Mouse (Mus musculus): ENCODE results near the gene Map3k19. TPM values are rescaled to one million over a fixed set of nuclear protein-coding genes. Genes with fewer than 3 reads are reported as not detected.
A peak's percentile ranks its signal among the peaks of the same experiment; 100 is the strongest.

Map3k19 gene
- polyA plus RNA-seq, 1 experiment from 2014 or later: 0.20 TPM

DNA sequence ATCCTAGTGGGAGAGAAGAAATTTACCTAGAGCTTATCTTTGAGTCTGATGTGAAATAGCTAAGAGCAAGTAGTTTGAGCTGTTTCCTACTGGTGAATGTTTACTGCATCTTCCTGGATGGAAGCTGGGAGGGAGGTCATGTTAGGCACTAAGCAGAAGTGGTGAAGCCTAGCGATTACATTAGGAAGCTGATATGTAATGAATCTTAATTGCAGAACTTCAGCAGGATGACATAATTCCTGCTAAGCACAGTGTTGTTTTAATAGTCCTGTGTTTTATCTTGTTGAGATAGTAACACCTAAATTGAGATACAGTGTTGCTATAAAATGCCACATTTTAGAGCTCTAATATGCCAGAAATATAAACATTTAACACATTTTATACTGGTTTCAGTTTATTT is 68.9 kb downstream of the Map3k19 start:
- no peak for ATAC-seq
- Histone ChIP-seq H3K4me1 (replicated peaks; ENCODE audit: control insufficient read depth, insufficient read depth, low read length) (peaks cover 14% of the 10 kb centered on the region), H3K4me3 (replicated peaks; ENCODE audit: low read length) (no peak overlapping the region), H3K27me3 (replicated peaks; ENCODE audit: control insufficient read depth, insufficient read depth, low read length) (no peaks in the 10 kb centered on the region), H3K9me3 (ENCODE audit: control insufficient read depth, low read length) (no peaks in the 10 kb centered on the region), H3K9ac (replicated peaks; ENCODE audit: low read depth, low read length) (no peak overlapping the region), H3K4me2 (ENCODE audit: low read length) (no peak overlapping the region), H3K27ac (ENCODE audit: low read length) (no peak overlapping the region), H3K36me3 (ENCODE audit: control insufficient read depth, insufficient read depth) (no peaks in the 10 kb centered on the region)
- WGBS: 71% methylated on average over 1 of the region's 1 CpGs

GRCm38 (mm10) chr1:127783862-127784261 is 71.0 kb downstream of the Map3k19 start:
- Histone ChIP-seq H3K9me3 (ENCODE audit: control insufficient read depth, low read length) (no peaks in the 10 kb centered on the region), H3K36me3 (ENCODE audit: control insufficient read depth, insufficient read depth) (no peaks in the 10 kb centered on the region), H3K4me3 (replicated peaks; ENCODE audit: low read length) (no peak overlapping the region), H3K4me1 (replicated peaks; ENCODE audit: control insufficient read depth, insufficient read depth, low read length) (peaks cover 23% of the 10 kb centered on the region), H3K27me3 (replicated peaks; ENCODE audit: control insufficient read depth, insufficient read depth, low read length) (no peaks in the 10 kb centered on the region), H3K27ac (ENCODE audit: low read length) (no peak overlapping the region), H3K9ac (replicated peaks; ENCODE audit: low read depth, low read length) (no peak overlapping the region), H3K4me2 (ENCODE audit: low read length) (no peak overlapping the region)
- ATAC-seq: no peak

DNA sequence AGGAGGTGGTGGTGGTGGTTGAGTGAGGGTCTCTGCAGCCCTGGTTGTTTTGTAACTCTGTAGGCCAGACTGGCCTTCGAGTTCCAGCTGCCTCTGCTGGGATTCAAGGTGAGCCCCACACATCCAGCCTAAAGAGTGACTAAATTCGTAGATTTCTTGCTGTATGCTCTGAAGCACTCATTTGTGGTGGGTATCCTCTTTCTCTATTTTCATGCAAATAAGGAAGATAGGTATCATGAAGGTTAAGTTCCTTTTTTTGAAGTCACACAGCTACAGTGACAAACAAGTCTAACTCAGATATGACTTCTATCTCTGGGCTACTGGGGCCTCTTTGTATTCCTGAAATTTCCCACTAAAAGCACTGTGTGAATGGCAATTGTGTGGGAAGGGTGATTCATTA is 74.0 kb downstream of the Map3k19 start:
- Histone ChIP-seq H3K9ac (replicated peaks; ENCODE audit: low read depth, low read length) (no peak overlapping the region), H3K4me2 (ENCODE audit: low read length) (no peak overlapping the region), H3K27ac (ENCODE audit: low read length) (no peak overlapping the region), H3K9me3 (ENCODE audit: control insufficient read depth, low read length) (no peaks in the 10 kb centered on the region), H3K4me1 (replicated peaks; ENCODE audit: control insufficient read depth, insufficient read depth, low read length) (peaks cover 29% of the 10 kb centered on the region), H3K27me3 (replicated peaks; ENCODE audit: control insufficient read depth, insufficient read depth, low read length) (no peaks in the 10 kb centered on the region), H3K4me3 (replicated peaks; ENCODE audit: low read length) (no peak overlapping the region), H3K36me3 (ENCODE audit: control insufficient read depth, insufficient read depth) (no peaks in the 10 kb centered on the region)
- WGBS: 71% methylated on average over 2 of the region's 2 CpGs
- no peak for ATAC-seq

GRCm38 (mm10) chr1:127780142-127780541 is 74.7 kb downstream of the Map3k19 start:
- no peak for ATAC-seq
- no peak overlapping the region for H3K9ac ChIP-seq (replicated peaks; ENCODE audit: low read depth, low read length)
- H3K4me1 ChIP-seq (replicated peaks; ENCODE audit: control insufficient read depth, insufficient read depth, low read length): peaks cover 32% of the 10 kb centered on the region
- H3K36me3 ChIP-seq (ENCODE audit: control insufficient read depth, insufficient read depth): no peaks in the 10 kb centered on the region
- no peaks in the 10 kb centered on the region for H3K9me3 ChIP-seq (ENCODE audit: control insufficient read depth, low read length)
- no peak overlapping the region for H3K4me2 ChIP-seq (ENCODE audit: low read length)
- no peak overlapping the region for H3K27ac ChIP-seq (ENCODE audit: low read length)
- H3K27me3 ChIP-seq (replicated peaks; ENCODE audit: control insufficient read depth, insufficient read depth, low read length): no peaks in the 10 kb centered on the region
- no peak overlapping the region for H3K4me3 ChIP-seq (replicated peaks; ENCODE audit: low read length)
- 8% methylated on average over 3 of the region's 3 CpGs for WGBS

DNA sequence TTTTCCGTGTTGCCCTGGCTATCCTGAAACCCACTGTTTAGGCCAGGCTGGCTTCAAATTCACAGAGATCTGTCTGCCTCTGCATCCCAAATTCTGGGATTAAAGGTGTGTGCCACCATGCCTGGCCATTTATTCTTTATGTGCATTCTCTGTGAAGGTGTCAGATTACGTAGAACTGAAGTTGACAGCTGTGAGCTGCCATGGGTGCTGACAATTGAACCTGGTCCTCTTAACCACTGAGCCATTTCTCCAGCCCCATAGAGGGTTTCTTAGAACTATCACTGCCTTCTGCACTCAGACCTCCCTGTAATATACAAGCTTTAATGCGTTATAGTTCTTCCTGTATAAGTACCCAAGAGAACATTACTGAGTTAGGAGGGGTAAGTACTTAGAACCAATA is 76.2 kb downstream of the Map3k19 start:
- Histone ChIP-seq H3K9ac (replicated peaks; ENCODE audit: low read depth, low read length) (no peak overlapping the region), H3K4me2 (ENCODE audit: low read length) (no peak overlapping the region), H3K4me1 (replicated peaks; ENCODE audit: control insufficient read depth, insufficient read depth, low read length) (peaks cover 28% of the 10 kb centered on the region), H3K9me3 (ENCODE audit: control insufficient read depth, low read length) (no peaks in the 10 kb centered on the region), H3K27ac (ENCODE audit: low read length) (no peak overlapping the region), H3K27me3 (replicated peaks; ENCODE audit: control insufficient read depth, insufficient read depth, low read length) (no peaks in the 10 kb centered on the region), H3K36me3 (ENCODE audit: control insufficient read depth, insufficient read depth) (no peaks in the 10 kb centered on the region), H3K4me3 (replicated peaks; ENCODE audit: low read length) (no peak overlapping the region)
- no peak for ATAC-seq
- 90% methylated on average over 3 of the region's 3 CpGs for WGBS

DNA sequence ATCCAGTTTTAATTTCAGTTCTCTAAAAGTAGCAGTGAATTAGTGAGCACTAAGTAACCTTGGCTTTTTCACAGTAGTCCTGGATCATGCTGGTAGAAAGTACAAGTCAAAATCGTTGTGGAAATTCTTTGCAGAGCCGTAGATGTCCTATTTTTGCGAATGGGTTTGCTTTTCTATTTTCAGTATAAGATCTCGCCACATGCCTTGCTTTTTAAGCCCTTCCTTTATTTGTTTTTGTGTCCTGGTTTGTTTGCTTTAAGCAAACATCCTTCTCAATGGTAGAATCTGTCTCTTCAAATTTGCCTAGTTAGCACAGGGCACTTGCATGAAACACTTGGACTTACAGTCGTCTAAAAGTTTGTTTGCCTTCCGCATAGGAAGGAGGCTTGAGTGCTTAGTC is 78.6 kb downstream of the Map3k19 start:
- 77% methylated on average over 6 of the region's 6 CpGs for WGBS
- Histone ChIP-seq H3K4me1 (replicated peaks; ENCODE audit: control insufficient read depth, insufficient read depth, low read length) (peaks cover 25% of the 10 kb centered on the region), H3K4me2 (ENCODE audit: low read length) (peak overlapping the region; percentile 36), H3K27me3 (replicated peaks; ENCODE audit: control insufficient read depth, insufficient read depth, low read length) (no peaks in the 10 kb centered on the region), H3K36me3 (ENCODE audit: control insufficient read depth, insufficient read depth) (no peaks in the 10 kb centered on the region), H3K9me3 (ENCODE audit: control insufficient read depth, low read length) (no peaks in the 10 kb centered on the region), H3K9ac (replicated peaks; ENCODE audit: low read depth, low read length) (no peak overlapping the region), H3K4me3 (replicated peaks; ENCODE audit: low read length) (no peak overlapping the region), H3K27ac (ENCODE audit: low read length) (no peak overlapping the region)
- ATAC-seq: no peak

GRCm38 (mm10) chr1:127775206-127775720 is 79.6 kb downstream of the Map3k19 start:
- no peaks in the 10 kb centered on the region for H3K27me3 ChIP-seq (replicated peaks; ENCODE audit: control insufficient read depth, insufficient read depth, low read length)
- peak overlapping the region; percentile 41; the same call in 1 of the 2 replicates for H3K9ac ChIP-seq (replicated peaks; ENCODE audit: low read depth, low read length)
- H3K27ac ChIP-seq (ENCODE audit: low read length): no peak overlapping the region
- no peaks in the 10 kb centered on the region for H3K36me3 ChIP-seq (ENCODE audit: control insufficient read depth, insufficient read depth)
- peaks cover 19% of the 10 kb centered on the region for H3K4me1 ChIP-seq (replicated peaks; ENCODE audit: control insufficient read depth, insufficient read depth, low read length)
- peak overlapping the region; percentile 62 for H3K4me2 ChIP-seq (ENCODE audit: low read length)
- peak overlapping the region; percentile 57 for H3K4me3 ChIP-seq (replicated peaks; ENCODE audit: low read length)
- H3K9me3 ChIP-seq (ENCODE audit: control insufficient read depth, low read length): no peaks in the 10 kb centered on the region
- 7% methylated on average over 10 of the region's 10 CpGs for WGBS
- no peak for ATAC-seq

- H3K27me3 ChIP-seq (replicated peaks; ENCODE audit: control insufficient read depth, insufficient read depth, low read length): no peaks in the 10 kb centered on the region
- H3K9me3 ChIP-seq (ENCODE audit: control insufficient read depth, low read length): no peaks in the 10 kb centered on the region
- H3K4me1 ChIP-seq (replicated peaks; ENCODE audit: control insufficient read depth, insufficient read depth, low read length): peaks cover 16% of the 10 kb centered on the region
- H3K36me3 ChIP-seq (ENCODE audit: control insufficient read depth, insufficient read depth): no peaks in the 10 kb centered on the region
- peak overlapping the region; percentile 57 for H3K4me3 ChIP-seq (replicated peaks; ENCODE audit: low read length)
- H3K9ac ChIP-seq (replicated peaks; ENCODE audit: low read depth, low read length): peak overlapping the region; percentile 78
- H3K27ac ChIP-seq (ENCODE audit: low read length): peak overlapping the region; percentile 85
- H3K4me2 ChIP-seq (ENCODE audit: low read length): peak overlapping the region; percentile 62
- under 1% methylated on average over 31 of the region's 31 CpGs for WGBS
- peak; percentile 50 for ATAC-seq
Measured at GRCm38 (mm10) chr1:127774501-127774880, 80.3 kb downstream of the Map3k19 start.

- Histone ChIP-seq H3K4me3 (replicated peaks; ENCODE audit: low read length) (peak within 1 kb of the TSS; percentile 57), H3K27ac (ENCODE audit: low read length) (peak within 1 kb of the TSS; percentile 85), H3K9me3 (ENCODE audit: control insufficient read depth, low read length) (no peaks in the 10 kb centered on the region), H3K4me1 (replicated peaks; ENCODE audit: control insufficient read depth, insufficient read depth, low read length) (peaks cover 12% of the 10 kb centered on the region), H3K4me2 (ENCODE audit: low read length) (peak within 1 kb of the TSS; percentile 62), H3K36me3 (ENCODE audit: control insufficient read depth, insufficient read depth) (no peaks in the 10 kb centered on the region), H3K27me3 (replicated peaks; ENCODE audit: control insufficient read depth, insufficient read depth, low read length) (no peaks in the 10 kb centered on the region), H3K9ac (replicated peaks; ENCODE audit: low read depth, low read length) (peak within 1 kb of the TSS; percentile 78)
- ATAC-seq: peak; percentile 97
- under 1% methylated on average over 63 of the region's 63 CpGs for WGBS
Measured at GRCm38 (mm10) chr1:127773803-127774500, 80.9 kb downstream of the Map3k19 start, which contains the start of gene Ccnt2. Gene Ccnt2, plus strand, starts transcription at chr1:127774164.
